Mouse (Mus musculus): Measurements from ENCODE around the gene 1700020N15Rik.
"Not testable (repeated sequence)": the region's sequence is repeated elsewhere in the genome, so short reads cannot be mapped to it uniquely, and the experiment has no call there.

The 1700020N15Rik gene

DNA sequence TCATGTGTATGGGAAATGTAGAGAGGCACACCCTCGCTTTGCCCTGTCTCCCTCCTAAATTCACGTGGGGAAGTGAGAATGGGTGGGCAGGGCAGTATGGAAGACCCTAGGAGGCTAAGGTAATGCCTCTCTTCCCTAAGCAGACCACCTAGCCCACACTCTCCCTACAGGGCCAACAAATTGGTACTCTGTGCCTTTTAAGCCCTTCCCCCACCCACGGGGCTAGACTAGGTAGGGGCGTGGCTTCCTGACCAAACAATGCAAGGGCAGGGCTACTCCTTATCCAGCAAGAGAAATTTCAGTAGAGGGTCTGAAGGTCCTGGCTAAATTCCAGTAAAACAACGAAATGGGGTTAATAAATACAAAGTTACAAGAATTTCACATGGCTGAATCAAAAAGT is at the start of gene 1700020N15Rik:
Gene 1700020N15Rik (plus strand): TSS at position 301 of the 400 bp plus-strand sequence.
- ATAC-seq (ENCODE audit: insufficient number of reproducible peaks, low FRiP score, low TSS enrichment) = not testable (repeated sequence)

DNA sequence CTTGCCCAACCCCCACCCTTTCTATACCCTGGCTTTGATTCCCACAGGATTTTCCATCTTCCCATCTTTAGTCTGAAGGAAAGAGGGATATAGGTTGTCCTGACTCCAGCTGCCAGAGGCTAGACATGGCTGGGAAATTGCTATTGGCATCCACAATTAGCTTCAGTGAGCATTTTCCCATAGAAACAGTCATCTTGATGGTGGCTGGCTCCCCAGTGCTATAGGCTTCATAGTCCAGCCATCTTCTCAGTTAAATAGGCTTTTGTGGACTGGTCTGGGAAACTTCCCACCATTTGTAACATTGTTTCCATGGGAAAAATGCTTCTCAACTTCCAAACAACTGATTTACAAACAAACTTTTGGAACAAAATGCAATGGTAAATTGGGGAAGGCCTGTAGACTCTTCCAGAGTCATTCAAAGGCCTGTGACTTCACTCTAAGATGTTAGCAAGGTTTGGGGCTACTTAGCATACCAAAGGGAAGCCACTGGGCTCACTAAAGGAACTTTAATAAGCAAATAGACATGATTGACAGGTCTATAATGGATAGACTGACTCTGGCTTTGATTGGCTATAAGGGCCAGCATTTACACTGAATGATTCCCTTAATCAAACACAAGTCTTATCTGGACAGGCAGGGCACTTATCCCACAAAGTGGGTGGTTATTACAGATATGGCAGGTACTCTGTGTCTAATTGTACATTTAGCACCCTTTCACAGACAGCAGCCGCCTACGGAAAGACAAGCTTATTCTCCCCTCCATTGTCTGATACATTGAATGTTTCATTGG is 31.9 kb downstream of the 1700020N15Rik start:
- ATAC-seq (ENCODE audit: insufficient number of reproducible peaks, low FRiP score, low TSS enrichment) = no peak

All from cerebellum, adult (tissue).